Mouse (Mus musculus) adrenal gland, postnatal 36 days (tissue): ENCODE data around the gene Bcl2l1. TPM values are rescaled to one million over a fixed set of nuclear protein-coding genes. Genes with fewer than 3 reads are reported as not detected.

Experiments used
- DNase-seq, 2 experiments: peaks; one replicate each; pipeline ENCODE4 v3.0.0; 2021; ENCODE audit warnings: mixed read lengths in 1 of 2
- total RNA-seq, 2 experiments: library from RNA; stranded (reverse); gene quantifications; 2 replicates each; pipeline ENCODE4 v1.2.3; 2021

The Bcl2l1 gene
- total RNA-seq, 2 experiments from 2014 or later, result 58.2 to 93.9 TPM

- no peak for DNase-seq
Observed at GRCm38 (mm10) chr2:152803081-152803480, 28.4 kb downstream of the Bcl2l1 start.

DNA sequence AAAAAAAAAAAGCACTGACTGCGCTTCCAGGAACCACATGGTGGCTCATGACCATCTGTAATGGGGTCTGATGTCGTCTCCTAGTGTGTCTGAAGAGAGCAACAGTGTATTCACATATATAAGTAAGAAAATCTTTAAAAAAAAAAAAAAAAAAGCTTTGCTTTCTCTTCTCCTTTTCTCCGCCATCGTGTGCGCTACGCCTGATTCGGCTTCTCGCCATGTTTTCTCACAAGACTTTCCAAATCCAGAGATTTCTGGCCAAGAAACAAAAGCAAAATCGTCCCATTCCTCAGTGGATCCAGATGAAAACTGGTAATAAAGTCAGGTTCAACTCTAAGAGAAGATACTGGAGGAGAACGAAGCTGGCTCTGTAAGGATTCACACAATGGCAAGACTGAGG lies 29.2 kb downstream of the Bcl2l1 start:
- DNase-seq, result no peak

- no peak for DNase-seq
Observed at GRCm38 (mm10) chr2:152800762-152801113, 30.8 kb downstream of the Bcl2l1 start.

GRCm38 (mm10) chr2:152799954-152800761 lies 31.4 kb downstream of the Bcl2l1 start:
- DNase-seq, result no peak

GRCm38 (mm10) chr2:152797589-152797988 lies 33.9 kb downstream of the Bcl2l1 start:
- DNase-seq, result no peak

DNA sequence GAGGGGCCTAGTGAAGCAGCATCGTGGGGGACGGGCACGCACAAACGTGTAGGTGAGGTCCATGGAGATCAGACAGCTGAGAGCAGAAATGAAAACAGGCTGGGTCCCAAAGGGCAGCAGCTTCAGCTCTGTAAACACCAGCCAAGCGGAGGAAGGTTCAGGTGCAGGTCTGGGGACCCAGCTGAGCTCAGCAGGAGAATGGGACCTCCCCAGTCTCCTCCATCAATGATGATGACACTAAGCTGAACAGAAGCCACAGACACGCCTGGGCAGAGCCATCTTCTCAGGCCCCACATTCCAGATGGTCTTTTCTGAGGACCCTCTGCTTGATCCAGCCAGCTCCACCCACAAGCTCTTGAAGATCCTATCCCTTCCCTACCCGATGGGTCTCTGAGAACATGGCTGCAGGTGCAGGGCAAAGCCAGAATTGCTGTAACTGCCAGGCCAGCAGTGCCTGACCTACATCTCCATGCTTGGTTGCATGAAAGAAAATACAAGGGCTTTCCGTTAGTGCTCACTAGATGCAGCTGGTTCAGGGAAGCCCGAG lies 37.2 kb downstream of the Bcl2l1 start:
- DNase-seq, result no peak

GRCm38 (mm10) chr2:152793381-152793780 lies 38.1 kb downstream of the Bcl2l1 start:
- DNase-seq, result no peak

DNA sequence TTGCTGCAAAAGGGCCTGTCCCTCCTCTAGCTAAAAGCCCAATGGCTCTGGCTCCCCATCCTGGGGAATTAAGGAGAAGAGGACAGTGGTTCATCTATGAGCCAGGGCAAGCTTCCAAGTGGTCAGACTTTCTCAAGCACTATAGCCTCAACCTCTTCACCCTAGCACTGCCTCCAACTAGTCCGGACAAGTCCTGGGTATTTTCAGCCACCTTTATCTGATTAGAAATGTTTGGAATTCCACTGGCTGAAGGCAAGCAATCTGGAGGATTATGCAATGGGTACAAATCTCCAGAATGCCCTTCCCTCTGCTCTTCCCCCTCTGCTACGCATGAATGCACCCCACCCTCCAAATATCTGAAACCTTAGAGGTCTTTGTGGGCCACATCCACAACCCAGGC lies 39.1 kb downstream of the Bcl2l1 start:
- no peak for DNase-seq

- DNase-seq, result peak in 1 of 2 experiments; percentile 42
Observed at GRCm38 (mm10) chr2:152789591-152789999, 41.9 kb downstream of the Bcl2l1 start.

DNA sequence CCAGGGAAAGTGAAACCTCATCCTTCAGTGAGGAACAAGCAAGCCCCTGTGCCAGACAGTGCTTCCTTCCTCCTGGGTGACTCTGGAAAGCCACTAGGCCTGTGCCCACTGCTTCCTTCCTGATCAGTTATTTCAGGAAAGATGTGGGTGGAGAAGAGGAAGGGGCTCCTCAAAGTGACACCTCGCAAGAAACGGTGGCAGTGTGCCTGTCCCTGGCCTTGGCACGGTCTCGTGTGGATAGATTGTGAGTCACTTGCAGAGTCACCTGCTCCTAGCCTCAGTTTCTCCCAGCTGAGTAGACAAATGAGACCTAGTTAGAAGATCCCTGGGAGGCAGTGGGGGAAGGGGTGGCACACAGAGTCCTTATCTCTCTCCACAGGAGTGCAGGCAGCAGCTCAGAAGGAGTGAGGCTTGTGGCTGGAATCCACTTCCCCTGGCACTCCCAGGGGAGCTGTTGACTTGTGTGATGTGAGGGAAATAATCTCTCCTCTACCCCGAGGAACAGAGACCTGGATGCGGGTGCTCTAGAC lies 42.6 kb downstream of the Bcl2l1 start:
- peak; percentile 42 to 46 for DNase-seq

DNA sequence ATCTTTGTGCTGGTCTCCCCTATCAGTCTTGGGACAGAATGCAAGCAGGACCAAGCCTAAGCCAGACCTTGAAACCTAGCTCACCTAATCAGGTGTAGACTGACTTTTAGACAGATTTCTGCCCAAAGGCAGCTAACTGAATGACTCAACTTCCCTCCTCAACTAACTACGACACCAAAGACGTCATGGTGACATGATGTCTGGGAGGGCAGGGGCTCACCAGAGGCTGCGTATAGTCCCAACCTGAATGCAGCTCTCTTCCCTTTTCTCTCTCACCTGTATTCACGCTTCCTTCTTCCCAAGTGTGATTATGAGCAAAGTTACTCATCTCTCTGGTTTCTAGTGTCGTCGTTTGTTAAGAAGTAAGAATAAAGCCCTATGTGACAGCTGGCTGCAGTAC lies 44.0 kb downstream of the Bcl2l1 start:
- DNase-seq, result no peak

GRCm38 (mm10) chr2:152787136-152787535 lies 44.4 kb downstream of the Bcl2l1 start:
- no peak for DNase-seq

- peak; percentile 81 to 85 for DNase-seq
Observed at GRCm38 (mm10) chr2:152785446-152786350, 45.8 kb downstream of the Bcl2l1 start.

DNA sequence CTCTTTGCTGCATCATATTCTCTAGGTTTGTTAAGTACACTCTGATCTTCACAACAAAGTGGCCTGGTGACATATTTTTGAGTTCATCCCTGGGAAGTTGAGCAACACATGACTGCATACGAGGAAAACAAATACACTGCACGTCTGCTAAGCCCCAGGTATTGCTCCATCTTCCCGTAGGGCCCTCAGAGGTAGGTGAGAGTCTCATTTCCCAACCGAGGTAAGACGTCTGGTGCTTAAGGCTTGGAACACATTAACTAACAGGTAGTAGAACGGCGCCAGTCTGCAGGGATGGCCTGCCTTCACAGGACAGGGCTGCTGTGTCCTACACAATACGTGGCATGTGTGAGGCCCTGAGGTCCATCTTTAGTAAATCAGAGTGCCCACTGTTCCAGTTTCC lies 46.9 kb downstream of the Bcl2l1 start:
- no peak for DNase-seq

GRCm38 (mm10) chr2:152783241-152783640 lies 48.3 kb downstream of the Bcl2l1 start:
- no peak for DNase-seq

DNA sequence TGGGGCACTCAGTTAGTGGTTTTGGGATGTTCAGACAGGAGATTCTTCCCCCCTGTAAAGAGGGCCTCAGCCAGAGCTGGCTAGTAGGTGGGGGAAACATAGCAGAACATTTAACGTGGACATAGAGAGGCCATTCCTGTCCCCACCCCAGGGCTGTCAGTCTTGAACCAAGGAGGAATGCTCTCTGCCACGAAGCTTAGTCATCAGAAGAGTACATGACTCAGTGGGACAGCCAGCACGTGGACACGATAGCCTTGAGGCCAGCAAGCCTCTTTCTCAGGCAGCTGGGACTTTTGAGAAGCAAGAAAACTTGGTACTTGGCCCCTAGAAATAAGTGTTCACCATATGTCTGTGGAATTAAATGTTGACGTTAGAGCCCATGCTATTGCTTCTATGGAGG lies 48.9 kb downstream of the Bcl2l1 start:
- DNase-seq, result peak; percentile 76 to 84

GRCm38 (mm10) chr2:152781031-152781711 lies 50.4 kb downstream of the Bcl2l1 start:
- peak; percentile 49 to 57 for DNase-seq

DNA sequence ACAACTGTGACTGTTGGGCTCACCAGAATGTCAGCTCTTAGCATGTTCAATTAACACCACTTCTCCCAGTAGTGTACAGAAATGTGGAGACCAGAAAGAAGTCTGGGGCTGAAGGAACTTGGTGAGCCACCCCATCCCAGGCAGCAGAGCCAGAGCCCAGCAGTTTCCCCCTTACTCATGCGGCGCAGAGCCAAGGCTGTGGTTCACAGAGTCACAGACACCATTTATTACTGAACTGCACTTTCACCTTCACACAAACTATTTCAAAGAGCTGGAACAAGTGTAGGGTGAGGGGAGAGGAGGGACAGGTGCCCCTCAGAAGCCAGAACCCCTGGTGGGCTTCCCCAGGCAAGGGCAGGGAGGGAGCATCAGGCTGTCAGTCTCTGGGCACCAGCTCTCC lies 51.1 kb downstream of the Bcl2l1 start:
- DNase-seq, result peak; percentile 73 to 79

DNA sequence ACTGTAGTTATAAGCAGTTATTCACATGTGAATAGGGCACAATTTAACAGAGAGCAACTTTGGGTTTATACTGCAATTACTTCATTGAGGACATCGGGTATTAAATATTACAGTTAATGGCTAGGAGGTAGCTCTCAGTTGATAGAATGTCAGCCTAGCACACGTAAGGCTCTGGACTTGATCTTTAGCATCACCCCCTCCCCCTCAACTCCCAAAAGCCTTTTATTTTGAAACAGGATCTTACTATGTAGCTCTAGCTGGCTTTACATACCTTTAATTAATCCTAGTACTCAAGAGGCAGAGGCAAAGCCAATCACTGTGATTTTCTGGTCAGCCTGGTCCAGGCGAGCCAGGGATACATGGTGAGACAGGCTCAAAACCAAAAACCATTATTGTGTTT lies 54.4 kb downstream of the Bcl2l1 start:
- no peak for DNase-seq

- no peak for DNase-seq
Observed at GRCm38 (mm10) chr2:152776435-152776834, 55.1 kb downstream of the Bcl2l1 start.

GRCm38 (mm10) chr2:152776019-152776418 lies 55.5 kb downstream of the Bcl2l1 start:
- no peak for DNase-seq

DNA sequence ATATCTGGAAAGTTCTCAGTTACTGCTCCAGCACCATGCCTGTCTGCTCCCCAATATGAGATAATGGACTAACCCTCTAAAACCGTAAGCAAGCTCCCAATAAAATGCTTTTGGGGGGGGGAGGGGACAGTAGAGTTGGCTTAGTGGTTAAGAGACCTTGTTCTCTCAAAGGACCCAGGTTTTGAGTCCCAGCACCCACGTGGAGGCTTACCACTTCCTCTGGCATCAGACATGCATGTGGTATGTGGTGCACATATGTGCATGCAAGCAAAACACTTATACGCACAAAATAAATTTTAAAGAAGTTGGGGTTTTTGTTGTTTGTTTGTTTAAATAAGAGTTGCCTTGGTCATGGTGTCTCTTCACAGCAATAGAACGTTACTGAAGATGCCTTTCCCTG lies 56.2 kb downstream of the Bcl2l1 start:
- no peak for DNase-seq
